ENCODE assay signal across 8 mouse cellular contexts in the genomic region with DNA sequence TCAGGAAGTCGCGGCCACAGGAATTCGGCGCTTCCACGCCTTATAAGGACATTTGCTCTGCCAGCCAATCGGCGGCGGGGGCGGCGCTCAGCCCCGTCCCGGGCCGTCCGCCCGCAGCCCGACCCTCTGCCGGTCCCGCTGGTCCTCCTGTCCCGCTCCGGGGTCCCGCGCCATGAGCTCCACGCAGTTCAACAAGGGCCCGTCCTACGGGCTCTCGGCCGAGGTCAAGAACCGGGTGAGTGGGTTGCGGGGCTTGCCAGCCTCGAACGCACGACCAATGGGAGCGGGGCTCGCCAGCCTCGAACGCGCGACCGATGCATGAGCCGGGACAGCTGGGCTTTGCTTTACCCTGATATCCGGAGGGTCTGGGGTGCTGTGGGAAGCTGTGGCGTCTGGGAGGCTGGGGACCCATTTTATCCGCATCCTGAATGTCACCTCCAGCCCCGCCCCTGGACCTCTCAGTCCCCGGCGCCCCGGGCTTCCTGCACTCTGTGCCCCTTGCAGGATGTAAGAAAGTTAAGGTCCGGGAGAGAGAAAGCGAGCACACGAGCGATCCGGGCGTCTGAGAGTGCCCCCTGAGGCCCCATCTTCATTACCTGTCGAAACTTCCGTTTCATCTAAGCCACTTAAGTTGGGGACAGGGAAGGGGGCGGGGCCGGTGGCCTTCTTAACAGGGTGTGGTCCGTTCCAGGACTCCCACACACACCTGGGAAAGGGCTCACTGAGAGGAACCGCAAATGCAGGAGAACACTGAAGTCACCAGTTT. TPM values are rescaled to one million over a fixed set of nuclear protein-coding genes. Genes with fewer than 3 reads are reported as not detected.
DNase-seq lines count a peak whose midpoint lies in the region; ATAC-seq and TF ChIP-seq lines count a peak whose summit lies in the region.

A gene (plus strand): TSS at position 79 of the 766 bp plus-strand sequence.

- peaks cover 26 to 35% of the 10 kb centered on the region in 2 experiments for H3K4me1 ChIP-seq in liver, embryonic 14.5 days (replicated peaks; ENCODE audit: control insufficient read depth in 2 of 2, insufficient read depth in 2 of 2, low read length in 1 of 2)

- peak within 1 kb of the TSS; percentile 45 for H3K9ac ChIP-seq in liver, embryonic 14.5 days (replicated peaks)

- H3K4me2 ChIP-seq in liver, embryonic 14.5 days (ENCODE audit: low read depth): peak within 1 kb of the TSS; percentile 97

- no peak for TF ChIP-seq CTCF in liver, embryonic 14.5 days (IDR thresholded peaks at IDR 0.05; ENCODE audit: low read depth)

- H3K36me3 ChIP-seq in liver, embryonic 14.5 days (replicated peaks; ENCODE audit: control insufficient read depth, insufficient read depth, low read depth): no peaks in the 10 kb centered on the region

- under 1% methylated on average over 59 of the region's 59 CpGs for WGBS in liver, embryonic 14.5 days (ENCODE audit: insufficient replicate concordance)

- ATAC-seq in CD4-positive, CD25-positive, alpha-beta regulatory T cell, adult 4 months: peak; percentile 7
- ATAC-seq in liver, embryonic 14.5 days (ENCODE audit: insufficient read depth): no peak

- no peak within 1 kb of the TSS; the same call in 1 of the 2 replicates for H3K27ac ChIP-seq in liver, embryonic 14.5 days

- peaks cover 23% of the 10 kb centered on the region for H3K27me3 ChIP-seq in liver, embryonic 14.5 days (ENCODE audit: control insufficient read depth, insufficient read depth, low read length)

- TF ChIP-seq EP300 in liver, embryonic 14.5 days (IDR thresholded peaks at IDR 0.05; ENCODE audit: low read depth): no peak

- H3K4me3 ChIP-seq in liver, embryonic 14.5 days (ENCODE audit: insufficient read depth in 1 of 2, low read depth in 2 of 2, low read length in 2 of 2): peak within 1 kb of the TSS; percentile 47 to 57

- H3K9me3 ChIP-seq in liver, embryonic 14.5 days (ENCODE audit: control insufficient read depth, low read length): no peaks in the 10 kb centered on the region; the same call in 1 of the 2 replicates

- no peak for DNase-seq in adrenal gland, postnatal 4 days (ENCODE audit: low spot score in 2 of 2)
- peak; percentile 65 for DNase-seq in gastrocnemius, postnatal 25 days
- DNase-seq in induced T-regulatory cell, adult 2 months (ENCODE audit: low read depth): peak; percentile 81
- DNase-seq in liver, embryonic 14.5 days (ENCODE audit: low read depth in 3 of 3, low spot score in 3 of 3): no peak
- DNase-seq in natural killer cell, adult 2 months (ENCODE audit: low spot score in 2 of 2): peak; percentile 44 to 49
- DNase-seq in thymus, postnatal 36 days: peak; percentile 71 to 79
- no peak for DNase-seq in layer of hippocampus, postnatal 14 days (ENCODE audit: low spot score in 2 of 2)

RNA-seq across cellular contexts. Expression of the gene that starts here (rescaled TPM):
- polyA plus RNA-seq in CD4-positive, CD25-positive, alpha-beta regulatory T cell, adult 4 months (2017; shearing (Covaris generic)): 100 to 1,000 TPM; 904 to 969 TPM
- total RNA-seq in adrenal gland, postnatal 4 days (2021): 10 to 100 TPM; 40.9 to 48.7 TPM
- 1 to 10 TPM; 8.5 to 9.4 TPM for total RNA-seq in gastrocnemius, postnatal 25 days (2021)
- 14.3 and 15.8 TPM in 2 replicates for polyA plus RNA-seq in liver, embryonic 14.5 days (2012; rRNA removed)
- 33.8 and 39.7 TPM in 2 replicates for polyA plus RNA-seq in liver, embryonic 14.5 days (2014; fragmentation: Nextera tagmentation; extraction: Ambion mirVana)
- 1 to 10 TPM; 7.5 to 9.3 TPM for total RNA-seq in layer of hippocampus, postnatal 14 days (2021)

Comparison
In these comparisons a context has a peak if more than half of its experiments do, and no peak if none do; other contexts are left out.
1. RNA of the gene that starts here (total RNA-seq): 40.9 to 48.7 TPM in adrenal gland, postnatal 4 days; 8.5 to 9.4 TPM in gastrocnemius, postnatal 25 days and 7.5 to 9.3 TPM in layer of hippocampus, postnatal 14 days; every median in the first group is over 4 times any median in the second.
2. RNA of the gene that starts here (polyA plus RNA-seq): 904 to 969 TPM in CD4-positive, CD25-positive, alpha-beta regulatory T cell, adult 4 months; 14.3 to 39.7 TPM in liver, embryonic 14.5 days; every median in the first group is over 10 times any median in the second.
3. DNase-seq: peak in gastrocnemius, postnatal 25 days (single experiment), induced T-regulatory cell, adult 2 months (single experiment), natural killer cell, adult 2 months (2 of 2) and thymus, postnatal 36 days (2 of 2); none in adrenal gland, postnatal 4 days (0 of 2), liver, embryonic 14.5 days (0 of 3) and layer of hippocampus, postnatal 14 days (0 of 2).